Mouse (Mus musculus) urinary bladder, adult 18-20 months (tissue): ENCODE results near the gene Cdc42ep4.

Experiments
- DNase-seq, 2 experiments: peaks; one replicate each; pipeline ENCODE4 v3.0.0; 2022; ENCODE audit warnings: low spot score in 2 of 2, mixed read lengths in 2 of 2

Cdc42ep4 gene

DNA sequence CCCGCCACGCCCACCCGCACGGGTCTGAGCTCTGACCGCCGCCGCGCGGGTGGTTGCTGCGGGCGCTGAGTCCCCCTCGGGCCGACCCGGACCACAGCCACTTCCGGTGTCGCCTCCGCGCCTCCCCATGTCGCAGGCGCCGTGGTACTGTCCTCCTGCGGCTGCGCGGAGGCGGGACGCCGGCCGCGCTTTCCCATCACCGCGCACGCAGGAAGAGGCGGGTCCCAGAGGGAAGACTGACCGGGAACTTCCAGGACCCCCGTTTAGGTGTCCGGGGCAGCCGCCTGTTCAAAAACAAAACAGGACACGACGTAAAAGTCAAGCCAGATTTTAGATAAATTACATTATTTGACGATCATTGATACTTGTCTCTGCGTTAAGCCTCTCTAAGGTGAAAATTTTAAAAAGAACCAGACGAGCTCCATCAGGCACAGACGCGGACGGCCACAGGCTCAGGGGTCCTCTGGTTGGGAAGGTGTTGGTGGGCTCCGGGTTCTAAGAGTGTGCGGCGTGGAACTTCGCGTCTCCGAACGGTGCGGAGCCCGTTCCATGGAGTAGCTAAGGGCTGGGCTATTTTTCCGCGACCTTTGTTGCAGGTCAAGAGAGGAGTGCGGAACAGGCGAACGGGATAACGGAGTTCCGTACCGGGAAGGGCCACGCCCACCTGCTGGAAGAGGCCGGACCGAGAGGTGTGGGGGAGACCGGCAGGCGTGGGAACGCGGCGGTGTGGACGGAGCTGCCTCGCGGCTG is 67.5 kb downstream of the Cdc42ep4 start, which contains the start of the genes Fam104a and D11Wsu47e:
TSS of gene Fam104a (minus strand) at position 199 of the 750 bp plus-strand sequence.
TSS of gene D11Wsu47e (plus strand) at position 456 of the 750 bp plus-strand sequence.
- DNase-seq = peak; percentile 92 to 96

DNA sequence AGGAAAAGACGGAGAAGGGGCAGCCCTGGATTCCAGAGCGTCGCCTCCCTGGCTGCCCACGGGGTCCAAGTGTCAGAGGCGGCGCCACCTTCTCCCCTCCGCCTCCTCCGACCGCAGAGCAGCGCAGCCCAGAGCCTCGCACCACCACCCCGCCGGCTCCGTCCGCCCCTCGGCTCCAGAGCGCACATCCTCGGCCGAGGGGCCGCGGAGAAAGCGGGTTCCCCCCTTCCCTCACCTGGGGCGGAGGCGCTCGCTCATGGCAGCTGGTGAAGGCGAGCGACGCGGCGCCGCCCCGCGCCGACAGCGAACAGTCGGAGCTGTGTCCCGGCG is 68.1 kb downstream of the Cdc42ep4 start:
- DNase-seq = peak in 1 of 2 experiments; percentile 44

DNA sequence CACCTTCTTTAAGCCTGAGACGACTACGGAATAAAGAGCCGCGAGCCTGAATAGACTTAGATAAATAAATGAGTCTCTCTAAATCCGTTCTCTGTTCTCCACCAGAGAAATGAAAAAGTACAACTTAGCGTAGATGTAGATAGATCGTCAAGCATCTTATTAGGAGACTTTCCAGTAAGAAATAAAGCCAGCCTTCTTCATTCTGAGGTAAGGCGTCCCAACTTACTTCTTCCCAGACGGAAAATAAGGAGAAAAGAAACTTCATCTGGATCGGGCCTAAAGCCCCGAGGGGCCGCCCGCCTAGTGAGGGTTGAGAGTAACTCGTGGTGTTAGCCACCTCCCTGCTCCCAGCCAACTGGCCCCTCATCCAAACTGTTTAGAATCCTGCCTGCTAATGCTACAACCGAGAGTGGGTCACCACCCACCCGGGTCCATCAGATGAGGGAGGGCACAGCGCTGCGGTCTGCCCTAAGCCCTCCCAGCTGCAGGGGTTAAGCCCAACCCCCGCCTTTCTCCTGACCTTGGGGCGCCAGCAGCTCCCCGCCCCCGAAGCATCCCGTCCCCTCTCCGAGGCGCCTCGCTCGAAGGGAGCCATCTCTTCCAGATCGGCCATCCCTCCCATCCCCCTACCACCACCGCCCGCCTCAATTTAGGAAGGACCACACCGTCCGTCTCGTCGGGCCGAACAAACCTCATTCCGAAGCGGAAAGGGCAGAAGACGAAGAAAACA is 68.6 kb downstream of the Cdc42ep4 start:
- peak in 1 of 2 experiments; percentile 17 for DNase-seq

DNA sequence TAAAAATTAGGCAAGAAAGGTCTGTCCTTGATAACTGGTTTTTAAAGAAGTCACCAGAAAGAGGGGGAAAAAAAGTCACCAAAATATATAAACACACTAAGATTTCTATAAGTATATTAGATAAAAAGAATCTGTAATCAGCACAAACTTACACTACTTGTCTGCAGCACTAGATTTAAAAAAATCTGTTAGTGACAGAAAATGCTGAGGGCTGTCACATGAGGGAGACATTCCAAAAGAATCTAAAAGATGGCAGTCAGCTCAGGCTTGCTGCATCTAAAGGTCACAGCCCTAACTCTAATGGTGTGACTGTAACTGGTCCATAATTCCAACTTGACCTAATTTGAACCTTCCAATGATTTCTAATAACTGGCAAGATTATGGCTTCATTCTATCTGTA is 69.7 kb downstream of the Cdc42ep4 start:
- no peak for DNase-seq

DNA sequence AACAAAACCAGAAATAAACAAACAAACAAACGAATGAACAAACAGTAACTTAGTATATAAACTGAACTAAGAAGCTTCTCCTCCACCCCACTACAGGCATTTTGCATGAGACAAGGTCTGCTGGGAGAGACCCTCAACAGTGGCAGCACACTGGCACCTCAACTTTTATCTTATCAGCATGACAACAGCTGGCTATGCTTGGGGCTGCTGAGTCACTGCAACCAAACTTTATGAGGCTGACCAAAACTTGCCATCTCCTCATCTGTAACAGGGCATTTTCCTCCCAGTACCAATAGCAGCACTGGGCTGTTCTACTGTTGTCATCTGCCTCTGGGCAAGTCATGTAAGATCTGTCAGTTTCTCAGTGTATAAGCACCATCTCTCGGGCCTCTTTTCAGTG is 70.7 kb downstream of the Cdc42ep4 start:
- no peak for DNase-seq

DNA sequence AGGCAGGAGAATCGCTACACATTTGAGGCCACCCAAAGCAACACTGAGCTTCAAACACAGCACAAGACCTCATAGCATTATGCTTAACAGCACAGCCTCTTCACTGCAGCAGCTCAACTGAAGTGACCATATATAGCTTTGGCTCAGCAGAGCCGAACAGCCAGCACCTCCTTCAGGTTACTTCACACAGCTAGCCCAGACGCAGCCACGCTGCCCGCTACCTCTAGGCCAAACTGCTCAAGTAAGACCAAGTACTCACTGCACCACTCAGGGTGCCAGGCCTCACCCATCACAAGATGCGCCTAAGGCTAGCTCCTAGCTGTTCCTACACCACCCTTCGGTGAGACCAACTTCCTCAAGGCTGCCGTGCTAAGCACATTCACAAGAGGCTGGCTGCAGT is 73.3 kb downstream of the Cdc42ep4 start:
- no peak for DNase-seq

DNA sequence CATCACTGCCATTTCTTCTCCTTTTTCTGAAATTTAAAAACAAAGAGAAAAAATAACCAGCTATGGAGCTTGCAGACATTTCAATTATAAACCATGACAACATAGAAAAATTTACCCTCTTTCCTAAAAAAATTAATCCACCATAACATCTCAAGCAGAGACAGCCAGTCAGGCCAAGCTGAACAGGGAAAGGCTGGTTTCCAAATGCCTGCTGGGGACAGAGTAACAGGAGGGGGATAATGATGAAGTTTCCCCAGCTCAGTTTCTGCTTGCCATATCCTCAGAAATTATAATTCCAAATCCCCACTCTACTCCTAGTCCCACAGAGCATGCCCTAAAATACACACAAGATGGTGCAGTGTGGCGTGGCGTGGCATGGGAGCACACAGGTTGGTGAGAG is 74.3 kb downstream of the Cdc42ep4 start:
- DNase-seq = no peak
